Mouse (Mus musculus) skeletal muscle tissue, adult 2 months (tissue): Measurements from ENCODE around the gene Tmem211.

Experiments used
- DNase-seq: peaks from one replicate; pipeline ENCODE4 v3.0.0-alpha.2; 2012; ENCODE audit warnings: low read depth, low spot score

Tmem211 gene

GRCm38 (mm10) chr5:113271207-113271811 is 44.6 kb downstream of the Tmem211 start:
- peak; percentile 49 for DNase-seq

GRCm38 (mm10) chr5:113275839-113276238 is 49.1 kb downstream of the Tmem211 start:
- no peak for DNase-seq

GRCm38 (mm10) chr5:113280138-113280856 is 53.6 kb downstream of the Tmem211 start:
- DNase-seq: no peak

GRCm38 (mm10) chr5:113281557-113281956 is 54.8 kb downstream of the Tmem211 start:
- no peak for DNase-seq

- no peak for DNase-seq
Measured at GRCm38 (mm10) chr5:113283726-113284125, 57.0 kb downstream of the Tmem211 start.

GRCm38 (mm10) chr5:113285541-113285940 is 58.8 kb downstream of the Tmem211 start:
- DNase-seq: no peak

GRCm38 (mm10) chr5:113286048-113286447 is 59.3 kb downstream of the Tmem211 start:
- DNase-seq: no peak

- no peak for DNase-seq
Measured at GRCm38 (mm10) chr5:113286591-113287520, 60.1 kb downstream of the Tmem211 start.

GRCm38 (mm10) chr5:113287762-113288161 is 61.1 kb downstream of the Tmem211 start:
- DNase-seq: no peak

- DNase-seq: no peak
Measured at GRCm38 (mm10) chr5:113288490-113288889, 61.8 kb downstream of the Tmem211 start.
